In genomic region chr5:114530337-114530736, GRCm38 (mm10) we compare ENCODE assay signal across 25 mouse cellular contexts. TPM values are rescaled to one million over a fixed set of nuclear protein-coding genes. Genes with fewer than 3 reads are reported as not detected.
DNase-seq lines count a peak whose midpoint lies in the region; ATAC-seq and TF ChIP-seq lines count a peak whose summit lies in the region.
"Had no signal": no experiment of that assay in that cellular context is flagged by ENCODE, and none has a peak within 500 bp of the region (broad histone marks: within the 10 kb centered on the region; RNA-seq: fewer than 3 reads in every experiment).

No protein-coding gene starts in this region.

- H3K27me3 ChIP-seq in CH12.LX (replicated peaks), result peaks cover 23% of the 10 kb centered on the region
- H3K27me3 ChIP-seq in embryonic facial prominence, embryonic 10.5 days (replicated peaks; ENCODE audit: low read depth, poor library complexity, severe bottlenecking), result peaks cover 10% of the 10 kb centered on the region; the same call in 1 of the 2 replicates
- H3K27me3 ChIP-seq in embryonic facial prominence, embryonic 15.5 days, result peaks cover 2% of the 10 kb centered on the region; the same call in 1 of the 2 replicates
- H3K27me3 ChIP-seq in limb, embryonic 12.5 days, result peaks cover 3% of the 10 kb centered on the region
- no peaks in the 10 kb centered on the region for H3K27me3 ChIP-seq in midbrain, embryonic 11.5 days (ENCODE audit: control insufficient read depth, insufficient read depth, low read length)
- H3K27me3 ChIP-seq: embryonic facial prominence, embryonic 12.5 days; hindbrain, embryonic 13.5 days; intestine, embryonic 15.5 days had no signal

- H3K9ac ChIP-seq in CH12.LX (ENCODE audit: insufficient read depth, low read depth), result no peak overlapping the region
- no peak overlapping the region for H3K9ac ChIP-seq in embryonic facial prominence, embryonic 15.5 days
- H3K9ac ChIP-seq in limb, embryonic 12.5 days (replicated peaks), result 0 out of 2 replicates have a peak overlapping the region, but pooled peaks have one; percentile 18
- H3K9ac ChIP-seq in midbrain, embryonic 11.5 days (ENCODE audit: low read length), result no peak overlapping the region
- H3K9ac ChIP-seq: embryonic facial prominence, embryonic 12.5 days; forebrain, postnatal 0 days; heart, embryonic 13.5 days; hindbrain, embryonic 13.5 days; intestine, embryonic 15.5 days had no signal

- 52% methylated on average over 6 of the region's 6 CpGs for WGBS in embryonic facial prominence, embryonic 10.5 days
- 26% methylated on average over 6 of the region's 6 CpGs for WGBS in embryonic facial prominence, embryonic 15.5 days
- 7% methylated on average over 6 of the region's 6 CpGs for WGBS in limb, embryonic 12.5 days
- 78% methylated on average over 6 of the region's 6 CpGs for WGBS in midbrain, embryonic 11.5 days

- no peak overlapping the region for H3K4me3 ChIP-seq in CH12.LX (replicated peaks in 1 of 3; ENCODE audit: low read depth in 2 of 3, low read length in 2 of 3, poor library complexity in 1 of 3)
- no peak overlapping the region for H3K4me3 ChIP-seq in embryonic facial prominence, embryonic 10.5 days
- no peak overlapping the region for H3K4me3 ChIP-seq in embryonic facial prominence, embryonic 15.5 days (replicated peaks)
- no peak overlapping the region for H3K4me3 ChIP-seq in limb, embryonic 12.5 days (replicated peaks)
- no peak overlapping the region for H3K4me3 ChIP-seq in midbrain, embryonic 11.5 days (ENCODE audit: low read depth, low read length)
- H3K4me3 ChIP-seq: embryonic facial prominence, embryonic 12.5 days; heart, adult 2 months; heart, embryonic 10.5 days; heart, embryonic 13.5 days; hindbrain, embryonic 13.5 days; intestine, embryonic 15.5 days had no signal

- peaks cover 6% of the 10 kb centered on the region for H3K9me3 ChIP-seq in CH12.LX (replicated peaks; ENCODE audit: low read length)
- H3K9me3 ChIP-seq in embryonic facial prominence, embryonic 10.5 days, result no peaks in the 10 kb centered on the region
- H3K9me3 ChIP-seq in embryonic facial prominence, embryonic 15.5 days (replicated peaks), result no peaks in the 10 kb centered on the region
- no peaks in the 10 kb centered on the region for H3K9me3 ChIP-seq in limb, embryonic 12.5 days
- no peaks in the 10 kb centered on the region for H3K9me3 ChIP-seq in midbrain, embryonic 11.5 days (ENCODE audit: control insufficient read depth, low read length)
- H3K9me3 ChIP-seq: embryonic facial prominence, embryonic 12.5 days; heart, embryonic 10.5 days; hindbrain, embryonic 13.5 days; intestine, embryonic 15.5 days had no signal

- no peak for TF ChIP-seq EP300 in CH12.LX (IDR thresholded peaks at IDR 0.05; ENCODE audit: low read length)

- TF ChIP-seq POLR2A in CH12.LX (IDR thresholded peaks at IDR 0.05; ENCODE audit: low read depth, low read length), result no peak

- no peak overlapping the region for H3K4me2 ChIP-seq in CH12.LX (ENCODE audit: insufficient read depth, low read depth, poor library complexity, severe bottlenecking)
- no peak overlapping the region for H3K4me2 ChIP-seq in embryonic facial prominence, embryonic 15.5 days (replicated peaks)
- H3K4me2 ChIP-seq in limb, embryonic 12.5 days, result no peak overlapping the region
- H3K4me2 ChIP-seq in midbrain, embryonic 11.5 days, result no peak overlapping the region
- H3K4me2 ChIP-seq: embryonic facial prominence, embryonic 12.5 days; heart, embryonic 13.5 days; hindbrain, embryonic 13.5 days; intestine, embryonic 15.5 days had no signal

- no peak overlapping the region for H3K27ac ChIP-seq in CH12.LX (ENCODE audit: insufficient read depth, low read depth)
- 0 out of 2 replicates have a peak overlapping the region, but pooled peaks have one; percentile 41 for H3K27ac ChIP-seq in embryonic facial prominence, embryonic 10.5 days (replicated peaks)
- no peak overlapping the region for H3K27ac ChIP-seq in embryonic facial prominence, embryonic 15.5 days (replicated peaks)
- peak overlapping the region; percentile 47 for H3K27ac ChIP-seq in limb, embryonic 12.5 days
- H3K27ac ChIP-seq in midbrain, embryonic 11.5 days (ENCODE audit: low read depth, low read length), result no peak overlapping the region
- H3K27ac ChIP-seq: embryonic facial prominence, embryonic 12.5 days; heart, adult 2 months; heart, embryonic 10.5 days; heart, embryonic 13.5 days; hindbrain, embryonic 13.5 days; intestine, embryonic 15.5 days had no signal

- in situ Hi-C loops in CH12.LX (cut with MboI; ENCODE audit: low pct_ligation_motif_present, low pct_unique_long_range_greater_than_20kb, low sequenced_read_pairs), result no loop called here

- peaks cover 8 to 15% of the 10 kb centered on the region in 2 experiments for H3K4me1 ChIP-seq in CH12.LX (ENCODE audit: control insufficient read depth in 1 of 2, insufficient read depth in 2 of 2)
- H3K4me1 ChIP-seq in embryonic facial prominence, embryonic 10.5 days, result peaks cover 5% of the 10 kb centered on the region; the same call in 1 of the 2 replicates
- peaks cover 7% of the 10 kb centered on the region for H3K4me1 ChIP-seq in embryonic facial prominence, embryonic 15.5 days
- H3K4me1 ChIP-seq in limb, embryonic 12.5 days (replicated peaks), result peaks cover 9% of the 10 kb centered on the region
- no peaks in the 10 kb centered on the region for H3K4me1 ChIP-seq in midbrain, embryonic 11.5 days (ENCODE audit: control insufficient read depth, insufficient read depth, low read length)
- H3K4me1 ChIP-seq: heart, embryonic 10.5 days; heart, embryonic 13.5 days; hindbrain, embryonic 13.5 days had no signal

- ATAC-seq in embryonic facial prominence, embryonic 15.5 days (ENCODE audit: insufficient number of reproducible peaks, low FRiP score, low TSS enrichment, low read depth), result peak; percentile 66; the same call in 1 of the 2 replicates
- ATAC-seq in limb, embryonic 12.5 days (ENCODE audit: insufficient number of reproducible peaks, insufficient read depth, low FRiP score, low TSS enrichment, low read depth), result peak; percentile 53; the same call in 1 of the 2 replicates
- ATAC-seq in midbrain, embryonic 11.5 days (ENCODE audit: low FRiP score), result no peak
- ATAC-seq: activated CD4-positive, CD25-positive, alpha-beta regulatory T cell, adult 4 months; forebrain, embryonic 14.5 days; forebrain, postnatal 0 days; hindbrain, embryonic 16.5 days; intestine, embryonic 15.5 days had no signal

- DNase-seq in CH12.LX (ENCODE audit: extremely low read depth), result peak; percentile 49
- DNase-seq in embryonic facial prominence, embryonic 10.5 days (ENCODE audit: low spot score), result no peak
- DNase-seq in midbrain, embryonic 11.5 days (ENCODE audit: low spot score, missing footprints), result no peak
- no peak for DNase-seq in layer of hippocampus, adult 11-12 months (ENCODE audit: low spot score)
- no peak for DNase-seq in spleen, postnatal 10 days (ENCODE audit: low spot score in 2 of 2)
- no peak for DNase-seq in gastrocnemius, postnatal 25 days
- DNase-seq: adrenal gland, postnatal 10 days; adrenal gland, postnatal 36 days; B cell, adult 2 months; cerebellum, adult 18-20 months; cerebellum, adult 9-10 months; cerebellum, postnatal 14 days; forebrain, postnatal 0 days; gastrocnemius, postnatal 36 days; heart, adult 2 months had no signal

- H3K36me3 ChIP-seq in CH12.LX (replicated peaks in 1 of 2; ENCODE audit: control insufficient read depth in 1 of 2, insufficient read depth in 1 of 2, low read length in 1 of 2), result no peaks in the 10 kb centered on the region
- H3K36me3 ChIP-seq in embryonic facial prominence, embryonic 10.5 days (replicated peaks), result no peaks in the 10 kb centered on the region
- no peaks in the 10 kb centered on the region for H3K36me3 ChIP-seq in embryonic facial prominence, embryonic 15.5 days
- H3K36me3 ChIP-seq in limb, embryonic 12.5 days, result no peaks in the 10 kb centered on the region
- no peaks in the 10 kb centered on the region for H3K36me3 ChIP-seq in midbrain, embryonic 11.5 days (ENCODE audit: control insufficient read depth, insufficient read depth, low read length)
- H3K36me3 ChIP-seq: embryonic facial prominence, embryonic 12.5 days; heart, embryonic 10.5 days; heart, embryonic 13.5 days; hindbrain, embryonic 13.5 days; intestine, embryonic 15.5 days had no signal

- no peak for TF ChIP-seq CTCF in CH12.LX (conservative IDR thresholded peaks at IDR 0.05 in 1 of 2, IDR thresholded peaks at IDR 0.05 in 1 of 2; ENCODE audit: low read depth in 2 of 2, low read length in 2 of 2)

- TF ChIP-seq RAD21 in CH12.LX (IDR thresholded peaks at IDR 0.05; ENCODE audit: low read depth, low read length), result no peak

- dilution Hi-C loops in CH12.LX (cut with MboI; ENCODE audit: extremely low pct_ligation_motif_present, extremely low pct_unique_long_range_greater_than_20kb, low sequenced_read_pairs), result no loop called here

- no peaks in the 10 kb centered on the region for H3K79me2 ChIP-seq in CH12.LX (replicated peaks; ENCODE audit: control insufficient read depth, extremely low read depth, insufficient read depth, poor library complexity, severe bottlenecking)

TF ChIP-seq in CH12.LX, 34 proteins besides CTCF, POLR2A, EP300 and RAD21:
- TF ChIP-seq NELFE (IDR thresholded peaks at IDR 0.05; ENCODE audit: low read depth, low read length) (no peak), MAX (IDR thresholded peaks at IDR 0.05; ENCODE audit: low read length) (no peak), JUN (IDR thresholded peaks at IDR 0.05; ENCODE audit: insufficient read depth, low read depth, low read length) (no peak), ELF1 (IDR thresholded peaks at IDR 0.05; ENCODE audit: low read depth, low read length) (no peak), E2F4 (IDR thresholded peaks at IDR 0.05; ENCODE audit: insufficient replicate concordance, low read depth, low read length) (no peak), BHLHE40 (IDR thresholded peaks at IDR 0.05; ENCODE audit: low read depth, low read length) (0 out of 2 replicates have a peak, but pooled peaks have one; percentile 3), RCOR1 (conservative IDR thresholded peaks at IDR 0.05; ENCODE audit: low read depth, low read length) (no peak)

RNA-seq across cellular contexts. Expression of gene Fam222a, which starts 37.5 kb away (rescaled TPM):
- total RNA-seq in CH12.LX (2012; rRNA removed) (not detected in 2 replicates), CH12.LX (2014; rRNA removed) (not detected in 2 replicates)
- polyA plus RNA-seq in CH12.LX (2012; ENCODE audit: insufficient read length, low read depth), result 0.13 and 0.14 TPM in 2 replicates
- polyA plus RNA-seq in embryonic facial prominence, embryonic 10.5 days (2016; fragmentation: Nextera tagmentation; extraction: Ambion mirVana), result 2.3 and 3.8 TPM in 2 replicates
- 1.5 and 1.9 TPM in 2 replicates for polyA plus RNA-seq in embryonic facial prominence, embryonic 15.5 days (2015; fragmentation: Nextera tagmentation; extraction: Ambion mirVana)
- 1.7 and 2.1 TPM in 2 replicates for polyA plus RNA-seq in limb, embryonic 12.5 days (2016; fragmentation: Nextera tagmentation; extraction: Ambion mirVana)
- 5.8 and 6.7 TPM in 2 replicates for polyA plus RNA-seq in midbrain, embryonic 11.5 days (2014; fragmentation: Nextera tagmentation; extraction: Ambion mirVana)
- total RNA-seq in gastrocnemius, postnatal 25 days (2021), result under 1 TPM; 0.29 to 0.54 TPM
- polyA plus RNA-seq: activated CD4-positive, CD25-positive, alpha-beta regulatory T cell, adult 4 months had no signal

Comparison
In these comparisons a context has a peak if more than half of its experiments do, and no peak if none do; other contexts are left out.
1. H3K27ac ChIP-seq: peak in embryonic facial prominence, embryonic 10.5 days (single experiment) and limb, embryonic 12.5 days (single experiment); none in CH12.LX (single experiment), embryonic facial prominence, embryonic 15.5 days (single experiment) and midbrain, embryonic 11.5 days (single experiment).